Mouse (Mus musculus) forebrain, postnatal 0 days (tissue): ENCODE measurements at regions not wholly inside any gene's neighbourhood (a gene's known extent, or its start where the extent isn't known, plus 50 kb on each side); places are given as distances from the start of the nearest gene placed in this dataset.
A peak's percentile ranks its signal among the peaks of the same experiment; 100 is the strongest.

Experiments used
- ATAC-seq: fragments of 200-750 bp; cut with Nextera tagmentation; 2 replicates; pipeline ENCODE4 v1.8.0; 2017; ENCODE audit warnings: mild to moderate bottlenecking, moderate library complexity
- DNase-seq: peaks from one replicate; pipeline ENCODE4 v3.0.0-alpha.2; 2015
- H3K27ac ChIP-seq: fragments of 300-500 bp; sonication (generic); 2 replicates; pipeline ENCODE4 v1.5.1; 2014; ENCODE audit warnings: low read depth, mild to moderate bottlenecking, antibody characterized with exemption, low read length, moderate library complexity, mixed read lengths
- H3K27me3 ChIP-seq: fragments of 300-500 bp; sonication (generic); 2 replicates; pipeline ENCODE4 v1.6.1; 2014; ENCODE audit warnings: mild to moderate bottlenecking, low read length, mixed read lengths; ENCODE audit not compliant: insufficient read depth
- H3K36me3 ChIP-seq: fragments of 300-500 bp; sonication (generic); 2 replicates; pipeline ENCODE4 v1.6.1; 2014; ENCODE audit warnings: mild to moderate bottlenecking, moderate library complexity; ENCODE audit not compliant: insufficient read depth
- H3K4me1 ChIP-seq: fragments of 300-500 bp; sonication (generic); 2 replicates; pipeline ENCODE4 v1.6.1; 2014; ENCODE audit warnings: antibody characterized with exemption; ENCODE audit not compliant: insufficient read depth
- H3K4me2 ChIP-seq: fragments of 300-500 bp; sonication (generic); 2 replicates; pipeline ENCODE4 v1.6.1; 2014; ENCODE audit warnings: low read depth, mild to moderate bottlenecking, moderate library complexity
- H3K4me3 ChIP-seq: fragments of 300-500 bp; sonication (generic); 2 replicates; pipeline ENCODE4 v1.5.1; 2014; ENCODE audit warnings: low read depth, low read length, mixed read lengths
- H3K9ac ChIP-seq: fragments of 300-500 bp; sonication (generic); 2 replicates; pipeline ENCODE4 v1.6.1; 2014; ENCODE audit warnings: mild to moderate bottlenecking
- H3K9me3 ChIP-seq: fragments of 300-500 bp; sonication (generic); 2 replicates; pipeline ENCODE4 v1.6.1; 2016; ENCODE audit warnings: low read length
- CTCF ChIP-seq: sonication (generic); IDR thresholded peaks from 2 replicates; pipeline ENCODE4 v1.5.1; 2016; ENCODE audit warnings: antibody characterized with exemption, control low read depth, low read depth
- WGBS: fragments of 180-500 bp; shearing (Covaris S2); extraction: QIAGEN DNeasy Blood & Tissue Kit; methylation state at CpG from one replicate; pipeline ENCODE4 v1.1.7; 2014; 5-methylcytosine and 5-hydroxymethylcytosine counted together

- Histone ChIP-seq H3K4me2 (no peak overlapping the region), H3K9ac (no peak overlapping the region), H3K27ac (no peak overlapping the region), H3K27me3 (no peaks in the 10 kb centered on the region), H3K9me3 (no peaks in the 10 kb centered on the region), H3K4me1 (no peaks in the 10 kb centered on the region), H3K36me3 (no peaks in the 10 kb centered on the region), H3K4me3 (no peak overlapping the region)
- TF ChIP-seq CTCF, result no peak
- no peak for DNase-seq
- 92% methylated on average over 6 of the region's 6 CpGs for WGBS
- ATAC-seq, result no peak
Observed at GRCm38 (mm10) chr1:63954876-63955513, 167.1 kb downstream of the Klf7 start.

- DNase-seq (no peak), ATAC-seq (no peak)
- H3K4me2 ChIP-seq, result no peak overlapping the region
- H3K9me3 ChIP-seq, result no peaks in the 10 kb centered on the region
- H3K36me3 ChIP-seq, result no peaks in the 10 kb centered on the region
- H3K4me3 ChIP-seq, result no peak overlapping the region
- H3K27me3 ChIP-seq, result no peaks in the 10 kb centered on the region
- no peak overlapping the region for H3K27ac ChIP-seq
- TF ChIP-seq CTCF, result no peak
- no peaks in the 10 kb centered on the region for H3K4me1 ChIP-seq
- 67% methylated on average over 2 of the region's 2 CpGs for WGBS
- H3K9ac ChIP-seq, result no peak overlapping the region
Observed at GRCm38 (mm10) chr1:63954172-63954571, 167.9 kb downstream of the Klf7 start.

GRCm38 (mm10) chr1:63953229-63953883, 168.7 kb downstream of the Klf7 start:
- DNase-seq (peak; percentile 71), ATAC-seq (peak; percentile 88)
- Histone ChIP-seq H3K9ac (no peak overlapping the region), H3K36me3 (no peaks in the 10 kb centered on the region), H3K4me3 (no peak overlapping the region), H3K27me3 (no peaks in the 10 kb centered on the region), H3K4me1 (no peaks in the 10 kb centered on the region), H3K9me3 (no peaks in the 10 kb centered on the region), H3K27ac (no peak overlapping the region), H3K4me2 (peak overlapping the region; percentile 8; the same call in 1 of the 2 replicates)
- TF ChIP-seq CTCF, result peak; percentile 72
- WGBS, result 56% methylated on average over 18 of the region's 18 CpGs

- Histone ChIP-seq H3K4me1 (no peaks in the 10 kb centered on the region), H3K9ac (no peak overlapping the region), H3K9me3 (no peaks in the 10 kb centered on the region), H3K27ac (no peak overlapping the region), H3K4me3 (no peak overlapping the region), H3K27me3 (no peaks in the 10 kb centered on the region), H3K36me3 (no peaks in the 10 kb centered on the region), H3K4me2 (no peak overlapping the region)
- no peak for TF ChIP-seq CTCF
- 66% methylated on average over 7 of the region's 7 CpGs for WGBS
- ATAC-seq, result no peak
- DNase-seq, result no peak
Observed at GRCm38 (mm10) chr1:63951663-63952062, 170.4 kb downstream of the Klf7 start.

GRCm38 (mm10) chr1:63947278-63947677, 174.8 kb downstream of the Klf7 start:
- no peak overlapping the region for H3K4me2 ChIP-seq
- 78% methylated on average over 1 of the region's 1 CpGs for WGBS
- H3K36me3 ChIP-seq, result no peaks in the 10 kb centered on the region
- no peaks in the 10 kb centered on the region for H3K4me1 ChIP-seq
- H3K9me3 ChIP-seq, result no peaks in the 10 kb centered on the region
- ATAC-seq (no peak), DNase-seq (no peak)
- H3K4me3 ChIP-seq, result no peak overlapping the region
- no peak overlapping the region for H3K27ac ChIP-seq
- TF ChIP-seq CTCF, result no peak
- no peak overlapping the region for H3K9ac ChIP-seq
- no peaks in the 10 kb centered on the region for H3K27me3 ChIP-seq

GRCm38 (mm10) chr1:63946834-63947233, 175.2 kb downstream of the Klf7 start:
- no peak for ATAC-seq
- no peak overlapping the region for H3K27ac ChIP-seq
- DNase-seq, result no peak
- no peaks in the 10 kb centered on the region for H3K36me3 ChIP-seq
- H3K9me3 ChIP-seq, result no peaks in the 10 kb centered on the region
- H3K27me3 ChIP-seq, result no peaks in the 10 kb centered on the region
- no peaks in the 10 kb centered on the region for H3K4me1 ChIP-seq
- H3K9ac ChIP-seq, result no peak overlapping the region
- WGBS, result 86% methylated on average over 5 of the region's 5 CpGs
- no peak overlapping the region for H3K4me2 ChIP-seq
- TF ChIP-seq CTCF, result no peak
- H3K4me3 ChIP-seq, result no peak overlapping the region

GRCm38 (mm10) chr1:63944786-63945185, 175.7 kb upstream of the 4933402D24Rik start:
- no peak for DNase-seq

More at GRCm38 (mm10) chr1:63944786-63945185, 175.7 kb upstream of the 4933402D24Rik start:
- Histone ChIP-seq H3K4me1 (no peaks in the 10 kb centered on the region), H3K9me3 (no peaks in the 10 kb centered on the region), H3K27ac (no peak overlapping the region), H3K9ac (no peak overlapping the region), H3K27me3 (no peaks in the 10 kb centered on the region), H3K36me3 (no peaks in the 10 kb centered on the region), H3K4me3 (no peak overlapping the region), H3K4me2 (no peak overlapping the region)
- TF ChIP-seq CTCF, result no peak
- WGBS, result 52% methylated on average over 3 of the region's 3 CpGs
- no peak for ATAC-seq
